Mouse (Mus musculus) hindbrain, embryonic 13.5 days (tissue): Measurements from ENCODE around the gene Wdr45b. TPM values are rescaled to one million over a fixed set of nuclear protein-coding genes. Genes with fewer than 3 reads are reported as not detected.
"Not testable (repeated sequence)": the region's sequence is repeated elsewhere in the genome, so short reads cannot be mapped to it uniquely, and the experiment has no call there.

ENCODE experiments used
- ATAC-seq: fragments of 200-750 bp; cut with Nextera tagmentation; 2 replicates; pipeline ENCODE4 v1.8.0; 2017; ENCODE audit warnings: moderate TSS enrichment; ENCODE audit not compliant: low FRiP score
- H3K27ac ChIP-seq: fragments of 300-500 bp; sonication (generic); 2 replicates; pipeline ENCODE4 v1.5.1; 2015; ENCODE audit warnings: inconsistent platforms, mild to moderate bottlenecking, moderate library complexity
- H3K27me3 ChIP-seq: fragments of 300-500 bp; sonication (generic); 2 replicates; pipeline ENCODE4 v1.6.1; 2015; ENCODE audit warnings: mild to moderate bottlenecking, inconsistent platforms
- H3K36me3 ChIP-seq: fragments of 300-500 bp; sonication (generic); 2 replicates; pipeline ENCODE4 v1.6.1; 2015; ENCODE audit warnings: mild to moderate bottlenecking, inconsistent platforms
- H3K4me1 ChIP-seq: fragments of 300-500 bp; sonication (generic); replicated peaks from 2 replicates; pipeline ENCODE4 v1.6.1; 2015; ENCODE audit warnings: inconsistent platforms
- H3K4me2 ChIP-seq: fragments of 300-500 bp; sonication (generic); 2 replicates; pipeline ENCODE4 v1.6.1; 2015; ENCODE audit warnings: inconsistent platforms, mild to moderate bottlenecking, moderate library complexity
- H3K4me3 ChIP-seq: fragments of 300-500 bp; sonication (generic); 2 replicates; pipeline ENCODE4 v1.5.1; 2015; ENCODE audit warnings: mild to moderate bottlenecking, inconsistent platforms
- H3K9ac ChIP-seq: fragments of 300-500 bp; sonication (generic); 2 replicates; pipeline ENCODE4 v1.6.1; 2015; ENCODE audit warnings: mild to moderate bottlenecking, inconsistent platforms
- H3K9me3 ChIP-seq: fragments of 300-500 bp; sonication (generic); 2 replicates; pipeline ENCODE4 v1.6.1; 2016; ENCODE audit warnings: inconsistent platforms
- WGBS: fragments of 180-500 bp; shearing (Covaris S2); methylation state at CpG from one replicate; pipeline ENCODE4 v1.1.7; 2015; 5-methylcytosine and 5-hydroxymethylcytosine counted together
- polyA plus RNA-seq: library from polyadenylated mRNA; unstranded; fragments of >200 nt; fragmentation: Nextera tagmentation; extraction: Ambion mirVana; gene quantifications from 2 replicates; pipeline ENCODE4 v1.2.1, GENCODE M21; 2015

Gene Wdr45b
- polyA plus RNA-seq, 1 experiment from 2014 or later, result 84.7 TPM

DNA sequence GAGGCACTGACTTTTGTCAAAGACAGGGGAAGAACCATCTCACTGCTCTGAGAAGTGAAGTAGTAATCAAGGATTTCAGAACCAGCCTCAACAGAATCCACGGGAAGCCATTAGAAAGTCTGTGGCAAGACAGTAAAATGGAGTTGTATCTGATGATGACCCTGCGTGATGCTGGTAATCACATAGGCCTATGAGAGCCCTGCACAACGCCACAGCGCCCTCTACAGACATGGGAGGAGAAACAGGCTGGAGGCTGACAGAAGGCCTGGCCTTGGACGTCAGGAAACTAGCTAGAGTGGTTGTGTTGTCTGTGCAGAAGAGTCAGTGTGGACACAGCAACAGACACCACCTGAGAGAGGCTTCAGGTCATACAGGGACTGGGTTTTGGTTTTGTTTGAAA, 8.0 kb upstream of the Wdr45b start:
- no peaks in the 10 kb centered on the region for H3K36me3 ChIP-seq
- H3K4me2 ChIP-seq, result no peak overlapping the region
- WGBS, result 33% methylated on average over 5 of the region's 5 CpGs
- no peak overlapping the region for H3K4me3 ChIP-seq
- no peak overlapping the region for H3K9ac ChIP-seq
- H3K9me3 ChIP-seq, result no peaks in the 10 kb centered on the region
- H3K27me3 ChIP-seq, result no peaks in the 10 kb centered on the region
- no peaks in the 10 kb centered on the region for H3K4me1 ChIP-seq
- no peak overlapping the region for H3K27ac ChIP-seq
- no peak for ATAC-seq

DNA sequence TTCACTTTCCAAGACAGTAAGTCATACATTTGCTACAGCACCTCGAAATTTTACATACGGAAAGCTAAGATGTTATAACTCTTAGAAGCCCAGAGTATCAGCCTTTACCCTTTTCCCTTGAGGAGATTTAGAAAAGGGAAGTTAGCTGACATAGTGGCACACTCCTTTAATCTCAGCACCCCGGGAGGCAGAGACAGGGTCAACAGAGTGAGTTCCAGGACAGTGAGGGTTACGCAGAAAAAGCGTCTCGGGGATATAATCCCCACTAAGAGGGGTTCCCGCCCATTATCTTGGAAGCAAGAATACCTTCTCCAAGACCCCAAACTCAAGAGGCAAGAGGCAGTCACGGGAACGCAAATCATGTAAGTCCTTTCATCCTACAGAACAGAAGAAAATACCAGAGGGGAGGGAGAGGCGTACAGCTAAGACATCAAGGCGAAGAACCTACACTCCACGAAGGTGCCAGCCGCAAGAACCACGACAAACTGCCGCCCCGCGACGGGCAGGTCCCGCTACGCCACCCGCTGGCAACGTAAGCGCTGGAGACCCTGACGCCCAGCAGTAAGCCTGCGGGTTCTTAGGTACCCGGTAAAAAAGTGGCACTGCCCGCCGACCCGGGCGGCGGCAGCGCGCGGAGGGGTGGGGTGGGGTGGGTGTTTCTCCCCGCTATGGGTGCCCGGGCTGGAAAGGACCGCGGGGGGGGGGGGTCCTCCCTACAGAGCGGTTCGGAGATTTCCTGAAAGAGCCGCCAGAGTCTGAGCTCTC, 737 bp downstream of the Wdr45b start:
- no peak for ATAC-seq
- peak overlapping the region; percentile 90 for H3K27ac ChIP-seq
- H3K36me3 ChIP-seq, result peaks cover 5% of the 10 kb centered on the region; the same call in 1 of the 2 replicates
- H3K4me3 ChIP-seq, result peak overlapping the region; percentile 94
- peak overlapping the region; percentile 96 for H3K9ac ChIP-seq
- 4% methylated on average over 39 of the region's 41 CpGs for WGBS
- H3K27me3 ChIP-seq, result no peaks in the 10 kb centered on the region
- H3K9me3 ChIP-seq, result no peaks in the 10 kb centered on the region
- H3K4me2 ChIP-seq, result peak overlapping the region; percentile 88
- H3K4me1 ChIP-seq, result peaks cover 23% of the 10 kb centered on the region

DNA sequence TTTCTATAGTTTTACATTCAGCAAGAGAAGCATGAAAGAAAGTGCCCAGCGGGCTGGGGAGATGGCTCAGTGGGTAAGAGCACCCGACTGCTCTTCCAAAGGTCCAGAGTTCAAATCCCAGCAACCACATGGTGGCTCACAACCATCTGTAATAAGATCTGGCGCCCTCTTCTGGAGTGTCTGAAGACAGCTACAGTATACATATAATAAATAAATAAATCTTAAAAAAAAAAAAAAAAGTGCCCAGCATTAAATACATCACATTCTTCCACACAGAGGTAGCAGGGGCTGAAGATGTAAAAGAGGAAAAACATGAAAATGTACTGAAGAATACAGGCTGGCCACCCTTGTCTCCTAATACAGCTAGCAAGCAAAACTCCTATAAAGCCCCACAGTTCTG, 5.5 kb downstream of the Wdr45b start:
- 87% methylated on average over 3 of the region's 3 CpGs for WGBS
- not testable (repeated sequence) for H3K9me3 ChIP-seq

DNA sequence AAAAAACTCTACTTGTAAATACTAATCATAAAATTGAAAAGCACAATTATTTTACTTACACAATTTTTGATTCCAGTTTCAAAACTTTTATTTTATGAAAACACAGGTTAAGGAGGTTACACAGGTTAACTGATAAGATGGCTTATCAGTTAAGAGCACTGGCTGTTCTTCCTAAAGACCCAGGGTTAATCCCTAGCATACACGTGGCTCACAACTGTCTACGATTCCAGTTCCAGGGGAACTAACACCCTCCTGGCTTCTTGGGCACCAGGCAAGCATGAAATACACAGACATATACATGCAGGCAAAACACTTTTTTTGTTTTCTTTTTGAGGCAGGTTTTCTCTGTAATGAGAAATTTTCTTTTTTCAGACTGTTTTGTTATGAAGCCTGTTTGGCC, 6.1 kb downstream of the Wdr45b start:
- Histone ChIP-seq H3K36me3 (peaks cover 29% of the 10 kb centered on the region), H3K27ac (no peak overlapping the region), H3K27me3 (no peaks in the 10 kb centered on the region), H3K4me1 (peaks cover 9% of the 10 kb centered on the region), H3K9me3 (no peaks in the 10 kb centered on the region), H3K4me2 (no peak overlapping the region), H3K4me3 (no peak overlapping the region), H3K9ac (no peak overlapping the region)
- no peak for ATAC-seq
- WGBS, result 95% methylated on average over 2 of the region's 2 CpGs

More for the DNA sequence above, 5.5 kb downstream of the Wdr45b start:
- H3K4me2 ChIP-seq, H3K9ac ChIP-seq, H3K27me3 ChIP-seq, H3K4me3 ChIP-seq, ATAC-seq, H3K27ac ChIP-seq: not testable (repeated sequence)
- Histone ChIP-seq H3K36me3 (peaks cover 29% of the 10 kb centered on the region), H3K4me1 (peaks cover 14% of the 10 kb centered on the region)

DNA sequence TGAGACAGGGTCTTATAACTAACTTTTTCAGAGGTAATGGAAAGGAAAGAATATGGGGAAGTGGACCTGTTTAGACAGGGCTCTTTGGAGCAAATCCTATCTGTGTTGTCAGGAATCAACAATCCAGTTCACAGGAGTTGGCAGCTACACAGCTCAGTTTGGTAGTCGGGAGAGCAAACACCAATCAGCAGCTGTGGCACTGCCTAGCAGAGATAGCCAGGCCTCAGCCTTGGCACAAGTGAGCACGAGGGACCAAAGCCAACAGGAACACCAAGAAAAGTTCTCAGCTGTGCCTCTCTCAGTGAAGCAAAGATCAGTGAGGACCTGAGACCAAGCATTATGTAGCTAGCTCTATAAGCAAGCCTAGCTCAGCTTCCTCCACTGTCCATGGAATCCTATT, 7.2 kb downstream of the Wdr45b start:
- Histone ChIP-seq H3K27ac (no peak overlapping the region), H3K9ac (no peak overlapping the region), H3K4me2 (no peak overlapping the region), H3K9me3 (no peaks in the 10 kb centered on the region), H3K4me3 (no peak overlapping the region), H3K27me3 (no peaks in the 10 kb centered on the region), H3K36me3 (peaks cover 29% of the 10 kb centered on the region), H3K4me1 (no peaks in the 10 kb centered on the region)
- 96% methylated on average over 2 of the region's 2 CpGs for WGBS
- ATAC-seq, result no peak

DNA sequence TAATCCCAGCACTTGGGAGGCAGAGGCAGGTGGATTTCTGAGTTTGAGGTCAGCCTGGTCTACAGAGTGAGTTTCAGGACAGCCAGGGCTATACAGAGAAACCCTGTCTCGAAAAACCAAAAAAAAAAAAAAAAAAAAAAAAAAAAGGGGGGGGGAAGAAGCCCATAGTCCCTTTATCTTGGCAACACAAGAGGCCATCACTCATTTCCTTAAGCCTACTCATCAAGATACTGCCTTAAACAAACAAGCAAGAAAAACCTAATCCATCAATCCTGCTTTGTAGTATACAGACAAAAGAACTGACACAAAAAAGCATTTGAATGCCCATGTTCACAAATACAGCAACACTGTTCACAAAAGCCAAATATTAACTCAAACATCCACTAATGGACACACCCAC, 11.8 kb downstream of the Wdr45b start:
- not testable (repeated sequence) for ATAC-seq, H3K27me3 ChIP-seq, H3K4me3 ChIP-seq, H3K4me2 ChIP-seq, H3K27ac ChIP-seq, H3K4me1 ChIP-seq, H3K9ac ChIP-seq, H3K9me3 ChIP-seq
- peaks cover 33% of the 10 kb centered on the region for H3K36me3 ChIP-seq
- 20% methylated on average over 1 of the region's 1 CpGs for WGBS

DNA sequence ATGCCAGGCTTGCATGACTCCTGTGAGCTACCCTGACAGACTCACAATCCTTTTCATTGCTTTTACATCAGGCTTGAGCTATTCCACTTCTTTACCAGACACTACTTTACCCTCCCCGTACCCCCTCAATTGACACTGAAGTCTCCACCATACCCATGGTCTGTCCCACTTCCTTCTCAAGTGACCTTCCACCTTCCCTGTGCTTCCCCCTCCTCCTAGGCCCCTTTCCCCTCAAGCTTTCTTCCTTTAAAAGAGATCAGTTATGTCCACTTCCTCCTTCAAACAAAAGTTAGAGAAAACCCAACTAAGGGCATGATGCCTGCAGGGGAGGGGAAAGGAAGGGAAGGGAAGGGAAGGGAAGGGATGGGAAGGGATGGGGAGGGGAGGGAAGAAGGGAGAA, 14.0 kb downstream of the Wdr45b start:
- Histone ChIP-seq H3K27me3 (no peaks in the 10 kb centered on the region), H3K9ac (no peak overlapping the region), H3K36me3 (peaks cover 33% of the 10 kb centered on the region), H3K4me2 (no peak overlapping the region), H3K27ac (no peak overlapping the region), H3K9me3 (no peaks in the 10 kb centered on the region), H3K4me1 (no peaks in the 10 kb centered on the region), H3K4me3 (no peak overlapping the region)
- WGBS, result 93% methylated on average over 1 of the region's 1 CpGs
- no peak for ATAC-seq

DNA sequence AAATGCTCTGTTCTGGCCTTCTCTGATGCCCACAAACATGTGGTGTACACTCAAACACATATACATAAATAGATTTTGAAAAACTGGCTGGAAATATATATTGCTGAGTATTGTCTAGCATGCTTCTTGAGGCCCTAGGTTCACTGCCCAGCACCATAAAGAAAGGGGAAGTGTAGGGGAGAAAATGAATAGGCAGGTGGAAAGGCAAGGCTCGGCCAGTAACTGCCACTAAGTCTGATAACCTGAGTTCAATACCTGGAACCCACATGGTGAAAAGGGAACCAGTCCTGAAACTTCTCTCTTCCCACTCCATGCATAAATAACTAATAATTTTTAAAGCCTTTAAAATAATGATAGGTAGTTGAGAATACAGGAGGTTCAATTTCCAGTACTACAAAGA, 14.6 kb downstream of the Wdr45b start:
- H3K9me3 ChIP-seq, result no peaks in the 10 kb centered on the region
- H3K27me3 ChIP-seq, result no peaks in the 10 kb centered on the region
- no peaks in the 10 kb centered on the region for H3K4me1 ChIP-seq
- H3K4me3 ChIP-seq, result no peak overlapping the region
- 93% methylated on average over 1 of the region's 1 CpGs for WGBS
- no peak for ATAC-seq
- H3K4me2 ChIP-seq, result no peak overlapping the region
- H3K36me3 ChIP-seq, result peaks cover 39% of the 10 kb centered on the region
- H3K27ac ChIP-seq, result no peak overlapping the region
- H3K9ac ChIP-seq, result no peak overlapping the region

DNA sequence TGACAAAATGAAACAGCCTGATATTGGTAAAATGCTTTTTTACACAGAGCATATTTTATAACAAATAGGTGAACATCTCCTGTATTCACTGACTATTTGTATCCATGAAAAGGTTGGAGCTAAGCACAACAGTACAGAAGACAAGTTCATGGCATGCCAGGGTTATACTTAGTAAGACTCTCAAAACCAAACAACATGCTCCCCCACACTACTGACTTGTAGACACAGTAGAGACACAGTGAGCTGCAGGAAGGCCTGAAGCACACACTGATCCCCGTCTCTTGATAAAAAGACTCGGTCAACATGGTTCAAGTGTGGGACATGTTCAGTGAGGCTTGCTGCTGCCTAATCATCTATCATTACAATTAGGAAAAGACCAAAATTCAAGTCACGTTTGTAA, 22.6 kb downstream of the Wdr45b start:
- WGBS, result 91% methylated on average over 3 of the region's 3 CpGs
- peaks cover 76% of the 10 kb centered on the region for H3K36me3 ChIP-seq
- ATAC-seq, result no peak

DNA sequence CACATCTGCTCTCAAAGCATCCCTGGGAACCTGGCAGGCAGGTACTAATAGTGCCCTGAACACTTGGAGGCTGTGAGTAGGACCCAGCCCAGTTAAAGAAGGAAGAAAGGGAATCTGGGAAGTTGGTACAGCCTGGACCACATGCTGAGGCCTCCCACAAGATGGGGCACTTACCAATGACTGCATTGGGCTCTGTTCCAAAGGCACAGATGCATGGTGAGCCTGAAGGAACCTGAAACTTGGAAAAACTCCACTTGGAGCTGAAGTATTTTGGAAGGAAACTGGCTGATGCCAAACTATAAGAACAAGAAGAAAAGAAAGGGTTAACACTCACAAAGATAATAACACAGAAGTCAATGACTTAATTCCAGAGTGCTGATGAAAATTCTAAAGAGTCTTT, 25.6 kb downstream of the Wdr45b start:
- Histone ChIP-seq H3K9me3 (no peaks in the 10 kb centered on the region), H3K36me3 (peaks cover 64% of the 10 kb centered on the region), H3K4me2 (no peak overlapping the region), H3K4me3 (no peak overlapping the region), H3K4me1 (no peaks in the 10 kb centered on the region), H3K27me3 (no peaks in the 10 kb centered on the region), H3K27ac (no peak overlapping the region), H3K9ac (no peak overlapping the region)
- no peak for ATAC-seq

More for the DNA sequence above, 22.6 kb downstream of the Wdr45b start:
- no peak overlapping the region for H3K9ac ChIP-seq
- no peaks in the 10 kb centered on the region for H3K9me3 ChIP-seq
- no peaks in the 10 kb centered on the region for H3K4me1 ChIP-seq
- H3K27ac ChIP-seq, result no peak overlapping the region
- no peaks in the 10 kb centered on the region for H3K27me3 ChIP-seq
- no peak overlapping the region for H3K4me2 ChIP-seq
- no peak overlapping the region for H3K4me3 ChIP-seq

DNA sequence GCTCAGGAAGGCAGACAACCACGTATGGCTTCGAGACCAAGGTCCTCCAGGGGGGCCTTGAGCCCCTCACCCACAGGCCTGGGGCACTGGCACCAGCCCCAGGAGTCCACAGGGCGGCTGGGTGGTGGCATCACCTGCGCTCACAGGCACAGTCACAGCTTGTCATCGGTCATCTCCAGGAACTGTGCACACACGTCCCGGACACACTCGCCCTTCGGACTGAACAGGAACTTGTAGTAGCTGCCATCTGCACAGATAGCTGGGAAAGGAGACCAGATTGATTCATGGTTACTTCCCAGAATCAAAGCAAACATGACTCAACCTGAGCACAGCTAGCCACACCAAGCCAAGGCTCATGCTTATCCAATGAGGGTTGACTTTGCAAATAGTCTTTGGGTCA, 26.0 kb downstream of the Wdr45b start:
- Histone ChIP-seq H3K9me3 (no peaks in the 10 kb centered on the region), H3K36me3 (peaks cover 63% of the 10 kb centered on the region), H3K4me3 (no peak overlapping the region), H3K4me2 (no peak overlapping the region), H3K4me1 (no peaks in the 10 kb centered on the region), H3K27ac (no peak overlapping the region), H3K9ac (no peak overlapping the region), H3K27me3 (no peaks in the 10 kb centered on the region)
- ATAC-seq, result no peak
- 92% methylated on average over 9 of the region's 9 CpGs for WGBS

DNA sequence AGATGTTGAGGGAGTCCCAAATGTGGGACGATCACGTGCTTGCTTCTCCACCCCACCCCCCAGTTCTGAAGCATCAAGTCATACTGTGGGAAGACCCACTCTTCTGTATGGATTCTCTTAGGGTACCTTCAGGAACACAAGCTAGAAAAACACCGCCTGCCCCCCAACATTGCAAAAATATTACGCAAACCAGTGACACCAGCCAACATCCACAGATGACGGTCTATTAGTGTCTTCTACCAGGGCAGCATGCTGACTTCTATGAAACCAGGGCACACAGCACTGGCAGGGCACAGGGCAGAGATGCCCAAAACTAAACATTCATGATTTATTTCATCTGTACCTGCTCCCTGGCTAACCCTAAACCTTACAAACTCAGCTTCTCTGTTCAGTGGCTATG, 27.6 kb downstream of the Wdr45b start:
- H3K27ac ChIP-seq, result no peak overlapping the region
- H3K4me2 ChIP-seq, result no peak overlapping the region
- no peak overlapping the region for H3K4me3 ChIP-seq
- peaks cover 53% of the 10 kb centered on the region for H3K36me3 ChIP-seq
- ATAC-seq, result no peak
- H3K27me3 ChIP-seq, result no peaks in the 10 kb centered on the region
- no peak overlapping the region for H3K9ac ChIP-seq
- no peaks in the 10 kb centered on the region for H3K9me3 ChIP-seq
- 98% methylated on average over 5 of the region's 5 CpGs for WGBS
- no peaks in the 10 kb centered on the region for H3K4me1 ChIP-seq

DNA sequence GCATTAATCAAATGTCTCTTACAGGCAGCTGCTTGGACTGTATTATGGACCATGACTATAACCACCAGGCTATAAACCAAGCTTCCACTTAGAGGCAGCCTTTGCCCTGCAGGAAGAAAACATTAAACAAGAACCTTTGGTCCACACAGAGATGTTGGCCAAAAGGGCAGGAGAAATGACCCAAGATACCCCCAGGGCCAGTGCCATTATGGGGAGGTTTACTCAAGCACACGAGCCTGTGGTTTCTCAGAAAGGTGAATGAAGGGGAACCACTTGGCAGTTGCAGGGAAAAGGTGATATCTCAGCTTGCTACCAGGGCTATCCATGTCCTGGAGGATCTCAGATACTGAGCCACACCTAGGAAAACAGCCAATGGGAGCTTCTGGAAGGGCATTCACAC, 28.2 kb downstream of the Wdr45b start:
- peaks cover 55% of the 10 kb centered on the region for H3K36me3 ChIP-seq
- 79% methylated on average over 1 of the region's 1 CpGs for WGBS
- ATAC-seq, result no peak

More for the DNA sequence above, 28.2 kb downstream of the Wdr45b start:
- H3K9ac ChIP-seq, result no peak overlapping the region
- H3K4me2 ChIP-seq, result no peak overlapping the region
- H3K27me3 ChIP-seq, result no peaks in the 10 kb centered on the region
- H3K27ac ChIP-seq, result no peak overlapping the region
- 0 out of 2 replicates have a peak, but pooled peaks cover 4% of the 10 kb centered on the region for H3K9me3 ChIP-seq
- no peaks in the 10 kb centered on the region for H3K4me1 ChIP-seq
- H3K4me3 ChIP-seq, result no peak overlapping the region
